Mouse (Mus musculus) splenic B cell, adult 2 months (primary cell): Measurements from ENCODE around the gene Uxt.

ENCODE experiments used
- DNase-seq: peaks from one replicate; pipeline ENCODE4 v3.0.0-alpha.2; 2011; ENCODE audit warnings: low read depth, low spot score
- H3K27me3 ChIP-seq: 2 replicates; pipeline ENCODE4 v1.6.1; 2012; ENCODE audit warnings: mild to moderate bottlenecking, low read length, moderate library complexity, mixed read lengths; ENCODE audit not compliant: control insufficient read depth, poor library complexity, insufficient read depth, severe bottlenecking
- H3K36me3 ChIP-seq: 2 replicates; pipeline ENCODE4 v1.6.1; 2012; ENCODE audit warnings: mild to moderate bottlenecking, low read length, moderate library complexity, mixed read lengths; ENCODE audit not compliant: control insufficient read depth, poor library complexity, insufficient read depth, severe bottlenecking

Gene Uxt

DNA sequence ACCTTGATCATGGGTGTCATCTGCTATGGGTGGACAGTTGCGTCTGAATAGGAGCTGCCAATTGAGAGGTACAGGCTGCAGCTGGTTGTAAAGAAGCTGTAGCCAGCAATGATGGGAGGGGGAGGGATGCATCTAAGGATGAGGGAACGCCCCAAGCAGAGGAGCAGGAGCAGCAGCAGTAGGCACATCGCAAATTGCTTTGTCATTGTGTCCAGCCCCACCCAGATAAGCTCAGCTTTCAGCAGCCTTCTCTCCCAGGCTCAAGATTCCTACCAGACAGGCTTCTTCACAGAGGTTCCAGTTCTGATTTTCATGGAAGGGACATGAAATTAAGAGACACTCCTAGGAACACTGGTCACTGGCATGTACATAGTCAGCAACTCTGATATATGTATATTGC lies 51.7 kb downstream of the Uxt start:
- H3K27me3 ChIP-seq: no peaks in the 10 kb centered on the region
- no peak for DNase-seq
- H3K36me3 ChIP-seq: no peaks in the 10 kb centered on the region
